Comparison of ENCODE assay signal across 8 mouse cellular contexts in the genomic region with DNA sequence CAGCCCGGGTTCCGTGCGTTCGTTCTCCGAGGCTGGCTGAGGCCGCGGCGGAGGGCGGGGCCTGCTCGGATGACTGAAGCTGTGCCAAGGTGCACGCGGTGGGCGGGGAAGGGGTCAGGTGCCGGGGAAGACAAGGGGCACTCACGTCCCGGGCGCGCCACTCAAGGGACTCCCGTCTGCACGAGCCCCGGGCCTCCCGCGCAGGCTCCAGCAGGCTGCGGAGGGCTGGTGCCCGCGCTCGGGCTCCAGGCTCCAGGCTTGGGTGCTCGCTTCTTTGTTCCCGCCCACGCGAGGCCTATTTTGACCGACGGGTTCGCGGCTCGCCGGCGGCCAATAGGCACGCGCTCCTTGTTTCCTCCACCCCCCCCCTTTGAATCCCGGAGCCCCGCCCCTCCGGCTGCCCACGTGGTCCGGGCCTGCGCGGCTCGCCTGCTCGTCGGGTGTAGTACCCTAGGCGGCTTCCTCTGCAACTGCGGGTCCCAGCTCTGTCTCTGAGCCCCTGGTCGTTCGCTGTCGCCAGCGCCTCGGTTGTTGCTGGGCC. TPM values are rescaled to one million over a fixed set of nuclear protein-coding genes. Genes with fewer than 3 reads are reported as not detected.
DNase-seq lines count a peak whose midpoint lies in the region; ATAC-seq and TF ChIP-seq lines count a peak whose summit lies in the region.

A gene (minus strand): TSS at position 63 of the 541 bp plus-strand sequence.
A gene (plus strand): TSS at position 384 of the 541 bp plus-strand sequence.

- ATAC-seq in embryonic facial prominence, embryonic 15.5 days (ENCODE audit: insufficient number of reproducible peaks, low FRiP score, low TSS enrichment, low read depth), result peak; percentile 92
- ATAC-seq in kidney, embryonic 15.5 days (replicated peaks; ENCODE audit: low FRiP score), result peak; percentile 90
- ATAC-seq in monocyte, adult 5-6 weeks (replicated peaks; ENCODE audit: insufficient number of reproducible peaks, low FRiP score, low TSS enrichment, poor library complexity, severe bottlenecking), result peak; percentile 56

- H3K36me3 ChIP-seq in embryonic facial prominence, embryonic 15.5 days, result peaks cover 9% of the 10 kb centered on the region
- H3K36me3 ChIP-seq in kidney, embryonic 15.5 days, result peaks cover 35% of the 10 kb centered on the region

- TF ChIP-seq POLR2A in bone marrow, adult 2 months (IDR thresholded peaks at IDR 0.05; ENCODE audit: borderline replicate concordance, control insufficient read depth, low read depth, low read length), result peak; percentile 66; the same call in 1 of the 2 replicates

- under 1% methylated on average over 57 of the region's 57 CpGs for WGBS in bone marrow, adult 2 months
- 1% methylated on average over 54 of the region's 57 CpGs for WGBS in embryonic facial prominence, embryonic 15.5 days
- WGBS in kidney, embryonic 15.5 days, result under 1% methylated on average over 53 of the region's 57 CpGs

- no peaks in the 10 kb centered on the region for H3K9me3 ChIP-seq in embryonic facial prominence, embryonic 15.5 days (replicated peaks)
- no peaks in the 10 kb centered on the region for H3K9me3 ChIP-seq in kidney, embryonic 15.5 days (replicated peaks)

- H3K27ac ChIP-seq in bone marrow, adult 2 months (ENCODE audit: control insufficient read depth, insufficient read depth, low read depth, low read length, poor library complexity), result peak within 1 kb of the TSS; percentile 94
- peak within 1 kb of the TSS; percentile 99 for H3K27ac ChIP-seq in embryonic facial prominence, embryonic 15.5 days (replicated peaks)
- peak within 1 kb of the TSS; percentile 99 for H3K27ac ChIP-seq in kidney, embryonic 15.5 days

- no peaks in the 10 kb centered on the region for H3K27me3 ChIP-seq in embryonic facial prominence, embryonic 15.5 days
- H3K27me3 ChIP-seq in kidney, embryonic 15.5 days, result no peaks in the 10 kb centered on the region

- H3K4me1 ChIP-seq in bone marrow, adult 2 months (ENCODE audit: control insufficient read depth, insufficient read depth, low read length), result no peaks in the 10 kb centered on the region; the same call in 1 of the 2 replicates
- H3K4me1 ChIP-seq in embryonic facial prominence, embryonic 15.5 days, result peaks cover 38% of the 10 kb centered on the region
- H3K4me1 ChIP-seq in kidney, embryonic 15.5 days, result peaks cover 34% of the 10 kb centered on the region

- H3K9ac ChIP-seq in embryonic facial prominence, embryonic 15.5 days, result peak within 1 kb of the TSS; percentile 98
- H3K9ac ChIP-seq in kidney, embryonic 15.5 days, result peak within 1 kb of the TSS; percentile 100

- TF ChIP-seq CTCF in bone marrow, adult 2 months (IDR thresholded peaks at IDR 0.05; ENCODE audit: control insufficient read depth, insufficient read depth, low read length), result no peak

- H3K4me2 ChIP-seq in embryonic facial prominence, embryonic 15.5 days (replicated peaks), result peak within 1 kb of the TSS; percentile 83
- peak within 1 kb of the TSS; percentile 88 for H3K4me2 ChIP-seq in kidney, embryonic 15.5 days

- peak within 1 kb of the TSS; percentile 99 for H3K4me3 ChIP-seq in bone marrow, adult 2 months (replicated peaks; ENCODE audit: control insufficient read depth, low read depth, low read length)
- peak within 1 kb of the TSS; percentile 98 for H3K4me3 ChIP-seq in embryonic facial prominence, embryonic 15.5 days (replicated peaks)
- H3K4me3 ChIP-seq in kidney, embryonic 15.5 days (replicated peaks), result peak within 1 kb of the TSS; percentile 97

- DNase-seq in 416B (ENCODE audit: low read depth) (peak; percentile 94), liver (peak; percentile 97)
- peak; percentile 90 to 93 for DNase-seq in heart, adult 9 months (ENCODE audit: low spot score in 2 of 2)
- peak; percentile 93 to 96 for DNase-seq in spleen, postnatal 4 days (ENCODE audit: low spot score in 2 of 2)

RNA-seq across cellular contexts. Expression of the first gene that starts in this region (rescaled TPM):
- 116 and 161 TPM in 2 replicates for polyA plus RNA-seq in bone marrow, adult 2 months (2011; ENCODE audit: insufficient read depth, insufficient read length, low replicate concordance, missing spikeins)
- 149 and 152 TPM in 2 replicates for polyA plus RNA-seq in embryonic facial prominence, embryonic 15.5 days (2015; fragmentation: Nextera tagmentation; extraction: Ambion mirVana)
- polyA plus RNA-seq in kidney, embryonic 15.5 days (2015; fragmentation: Nextera tagmentation; extraction: Ambion mirVana), result 168 and 169 TPM in 2 replicates
- total RNA-seq in monocyte, adult 5-6 weeks (2017), result 526 to 624 TPM (median 546 TPM) in 3 replicates

RNA-seq across cellular contexts. Expression of the second gene that starts in this region (rescaled TPM):
- polyA plus RNA-seq in bone marrow, adult 2 months (2011; ENCODE audit: insufficient read depth, insufficient read length, low replicate concordance, missing spikeins), result 2.3 and 7.5 TPM in 2 replicates
- polyA plus RNA-seq in embryonic facial prominence, embryonic 15.5 days (2015; fragmentation: Nextera tagmentation; extraction: Ambion mirVana), result 41.5 and 41.9 TPM in 2 replicates
- 48.1 and 48.7 TPM in 2 replicates for polyA plus RNA-seq in kidney, embryonic 15.5 days (2015; fragmentation: Nextera tagmentation; extraction: Ambion mirVana)
- 22.0 to 42.2 TPM (median 31.0 TPM) in 3 replicates for total RNA-seq in monocyte, adult 5-6 weeks (2017)

Comparison
In these comparisons a context has a peak if more than half of its experiments do, and no peak if none do; other contexts are left out.
1. Peak in every context shown above with its lines: DNase-seq, ATAC-seq, H3K4me3 ChIP-seq and H3K27ac ChIP-seq.